Mouse (Mus musculus) testis, postnatal 10 days (tissue): Measurements from ENCODE around the gene Usp35.

Experiments used
- DNase-seq: peaks from one replicate; pipeline ENCODE4 v3.0.0; 2021; ENCODE audit warnings: low spot score

Gene Usp35

GRCm38 (mm10) chr7:97331726-97332666 lies at the start of gene Usp35, which contains the start of gene Kctd21:
Gene Usp35 (minus strand): TSS chr7:97332020.
Gene Kctd21 (plus strand): TSS chr7:97332327.
- peak; percentile 96 for DNase-seq

GRCm38 (mm10) chr7:97380500-97381123 lies 48.8 kb upstream of the Usp35 start:
- DNase-seq = no peak

GRCm38 (mm10) chr7:97379304-97379703 lies 47.5 kb upstream of the Usp35 start:
- DNase-seq = no peak

- DNase-seq = no peak
These were observed 44.1 kb upstream of the Usp35 start for GRCm38 (mm10) chr7:97375906-97376305.

- no peak for DNase-seq
These were observed 43.3 kb upstream of the Usp35 start for GRCm38 (mm10) chr7:97375101-97375500.

- DNase-seq = peak; percentile 16
These were observed 34.1 kb upstream of the Usp35 start for GRCm38 (mm10) chr7:97365887-97366286.

GRCm38 (mm10) chr7:97361467-97361866 lies 29.6 kb upstream of the Usp35 start:
- DNase-seq = no peak

GRCm38 (mm10) chr7:97360955-97361354 lies 29.1 kb upstream of the Usp35 start:
- no peak for DNase-seq

GRCm38 (mm10) chr7:97360166-97360565 lies 28.3 kb upstream of the Usp35 start:
- no peak for DNase-seq

GRCm38 (mm10) chr7:97358347-97358746 lies 26.5 kb upstream of the Usp35 start:
- no peak for DNase-seq

- DNase-seq = no peak
These were observed 26.0 kb upstream of the Usp35 start for GRCm38 (mm10) chr7:97357840-97358239.

- DNase-seq = no peak
These were observed 25.1 kb upstream of the Usp35 start for GRCm38 (mm10) chr7:97356875-97357276.

- no peak for DNase-seq
These were observed 24.4 kb upstream of the Usp35 start for GRCm38 (mm10) chr7:97356253-97356652.

- DNase-seq = no peak
These were observed 23.4 kb upstream of the Usp35 start for GRCm38 (mm10) chr7:97355068-97355841.

GRCm38 (mm10) chr7:97353356-97353755 lies 21.5 kb upstream of the Usp35 start:
- DNase-seq = no peak

GRCm38 (mm10) chr7:97351792-97352513 lies 20.1 kb upstream of the Usp35 start:
- no peak for DNase-seq

GRCm38 (mm10) chr7:97350891-97351290 lies 19.1 kb upstream of the Usp35 start:
- DNase-seq = no peak

GRCm38 (mm10) chr7:97349438-97349837 lies 17.6 kb upstream of the Usp35 start:
- no peak for DNase-seq

- DNase-seq = no peak
These were observed 17.0 kb upstream of the Usp35 start for GRCm38 (mm10) chr7:97348836-97349235.

- DNase-seq = no peak
These were observed 16.5 kb upstream of the Usp35 start for GRCm38 (mm10) chr7:97348318-97348717.

- DNase-seq = no peak
These were observed 15.6 kb upstream of the Usp35 start for GRCm38 (mm10) chr7:97347464-97347863.

GRCm38 (mm10) chr7:97346822-97347166 lies 15.0 kb upstream of the Usp35 start:
- DNase-seq = no peak
